Mouse (Mus musculus) forebrain, embryonic 16.5 days (tissue): ENCODE measurements around the gene Scube2. TPM values are rescaled to one million over a fixed set of nuclear protein-coding genes. Genes with fewer than 3 reads are reported as not detected.

Experiments
- ATAC-seq: fragments of 200-750 bp; cut with Nextera tagmentation; 2 replicates; pipeline ENCODE4 v1.8.0; 2017; ENCODE audit warnings: mild to moderate bottlenecking, moderate library complexity
- H3K27ac ChIP-seq: fragments of 300-500 bp; sonication (generic); 2 replicates; pipeline ENCODE4 v1.5.1; 2014; ENCODE audit warnings: low read length, control low read depth
- H3K27me3 ChIP-seq: fragments of 300-500 bp; sonication (generic); replicated peaks from 2 replicates; pipeline ENCODE4 v1.6.1; 2014; ENCODE audit warnings: low read length; ENCODE audit not compliant: control insufficient read depth, insufficient read depth
- H3K36me3 ChIP-seq: fragments of 300-500 bp; sonication (generic); 2 replicates; pipeline ENCODE4 v1.6.1; 2014; ENCODE audit not compliant: control insufficient read depth, insufficient read depth
- H3K4me1 ChIP-seq: fragments of 300-500 bp; sonication (generic); replicated peaks from 2 replicates; pipeline ENCODE4 v1.6.1; 2014; ENCODE audit warnings: low read length; ENCODE audit not compliant: control insufficient read depth, insufficient read depth
- H3K4me2 ChIP-seq: fragments of 300-500 bp; sonication (generic); 2 replicates; pipeline ENCODE4 v1.6.1; 2014; ENCODE audit warnings: mild to moderate bottlenecking, low read length, control low read depth
- H3K4me3 ChIP-seq: fragments of 300-500 bp; sonication (generic); replicated peaks from 2 replicates; pipeline ENCODE4 v1.5.1; 2014; ENCODE audit warnings: mild to moderate bottlenecking, low read length, control low read depth
- H3K9ac ChIP-seq: fragments of 300-500 bp; sonication (generic); replicated peaks from 2 replicates; pipeline ENCODE4 v1.6.1; 2014; ENCODE audit warnings: low read depth, low read length, control low read depth
- H3K9me3 ChIP-seq: fragments of 300-500 bp; sonication (generic); 2 replicates; pipeline ENCODE4 v1.6.1; 2016; ENCODE audit warnings: low read length; ENCODE audit not compliant: control insufficient read depth
- WGBS: fragments of 180-500 bp; shearing (Covaris S2); extraction: QIAGEN DNeasy Blood & Tissue Kit; methylation state at CpG from one replicate; pipeline ENCODE4 v1.1.7; 2014; 5-methylcytosine and 5-hydroxymethylcytosine counted together
- polyA plus RNA-seq: library from polyadenylated mRNA; unstranded; fragments of >200 nt; fragmentation: Nextera tagmentation; extraction: Ambion mirVana; gene quantifications from 2 replicates; pipeline ENCODE4 v1.2.1, GENCODE M21; 2015

Gene Scube2
- 0.46 and 0.70 TPM in 2 replicates for polyA plus RNA-seq

- Histone ChIP-seq H3K4me2 (peak within 1 kb of the TSS; percentile 92), H3K9me3 (no peaks in the 10 kb centered on the region), H3K4me1 (peaks cover 11% of the 10 kb centered on the region), H3K36me3 (no peaks in the 10 kb centered on the region), H3K27ac (no peak within 1 kb of the TSS), H3K9ac (peak within 1 kb of the TSS; percentile 62), H3K27me3 (peaks cover 5% of the 10 kb centered on the region), H3K4me3 (peak within 1 kb of the TSS; percentile 56)
- 1% methylated on average over 49 of the region's 69 CpGs for WGBS
- peak; percentile 66 for ATAC-seq
These were observed at the start of gene Scube2 for GRCm38 (mm10) chr7:109865370-109866229. Scube2 (minus strand) TSS chr7:109865679.

GRCm38 (mm10) chr7:109906165-109906564 is 40.7 kb upstream of the Scube2 start:
- Histone ChIP-seq H3K4me2 (no peak overlapping the region), H3K27me3 (no peaks in the 10 kb centered on the region), H3K36me3 (peaks cover 59% of the 10 kb centered on the region), H3K9me3 (no peaks in the 10 kb centered on the region), H3K4me3 (no peak overlapping the region), H3K4me1 (no peaks in the 10 kb centered on the region), H3K27ac (no peak overlapping the region), H3K9ac (no peak overlapping the region)
- WGBS, result 91% methylated on average over 2 of the region's 2 CpGs
- no peak for ATAC-seq

- Histone ChIP-seq H3K9me3 (no peaks in the 10 kb centered on the region), H3K4me2 (no peak overlapping the region), H3K36me3 (peaks cover 72% of the 10 kb centered on the region), H3K4me1 (no peaks in the 10 kb centered on the region), H3K9ac (no peak overlapping the region), H3K27ac (no peak overlapping the region), H3K4me3 (no peak overlapping the region), H3K27me3 (no peaks in the 10 kb centered on the region)
- no peak for ATAC-seq
- 91% methylated on average over 9 of the region's 9 CpGs for WGBS
These were observed 35.4 kb upstream of the Scube2 start for GRCm38 (mm10) chr7:109900921-109901320.

- Histone ChIP-seq H3K27ac (no peak overlapping the region), H3K4me3 (no peak overlapping the region), H3K9me3 (no peaks in the 10 kb centered on the region), H3K27me3 (no peaks in the 10 kb centered on the region), H3K36me3 (peaks cover 74% of the 10 kb centered on the region), H3K9ac (no peak overlapping the region), H3K4me2 (no peak overlapping the region), H3K4me1 (no peaks in the 10 kb centered on the region)
- ATAC-seq, result no peak
These were observed 33.4 kb upstream of the Scube2 start for GRCm38 (mm10) chr7:109898911-109899310.

- ATAC-seq, result peak; percentile 70
- WGBS, result 35% methylated on average over 3 of the region's 3 CpGs
- Histone ChIP-seq H3K9me3 (no peaks in the 10 kb centered on the region), H3K4me1 (no peaks in the 10 kb centered on the region), H3K9ac (no peak overlapping the region), H3K4me2 (no peak overlapping the region), H3K36me3 (peaks cover 23% of the 10 kb centered on the region), H3K27ac (no peak overlapping the region), H3K4me3 (no peak overlapping the region), H3K27me3 (no peaks in the 10 kb centered on the region)
These were observed 27.1 kb upstream of the Scube2 start for GRCm38 (mm10) chr7:109892530-109892929.

GRCm38 (mm10) chr7:109891786-109892185 is 26.3 kb upstream of the Scube2 start:
- no peak overlapping the region for H3K4me2 ChIP-seq
- H3K9ac ChIP-seq, result no peak overlapping the region
- ATAC-seq, result no peak
- H3K36me3 ChIP-seq, result peaks cover 18% of the 10 kb centered on the region
- no peak overlapping the region for H3K4me3 ChIP-seq
- H3K9me3 ChIP-seq, result peaks cover 1% of the 10 kb centered on the region; the same call in 1 of the 2 replicates
- WGBS, result 94% methylated on average over 4 of the region's 4 CpGs
- no peak overlapping the region for H3K27ac ChIP-seq
- H3K27me3 ChIP-seq, result no peaks in the 10 kb centered on the region
- no peaks in the 10 kb centered on the region for H3K4me1 ChIP-seq

- Histone ChIP-seq H3K36me3 (peaks cover 13% of the 10 kb centered on the region), H3K9ac (no peak overlapping the region), H3K27ac (no peak overlapping the region), H3K4me1 (no peaks in the 10 kb centered on the region), H3K27me3 (no peaks in the 10 kb centered on the region), H3K4me2 (no peak overlapping the region), H3K4me3 (no peak overlapping the region), H3K9me3 (peaks cover 2% of the 10 kb centered on the region; the same call in 1 of the 2 replicates)
- no peak for ATAC-seq
- WGBS, result 95% methylated on average over 2 of the region's 2 CpGs
These were observed 24.8 kb upstream of the Scube2 start for GRCm38 (mm10) chr7:109890256-109890655.

- 75% methylated on average over 5 of the region's 5 CpGs for WGBS
- peaks cover 6% of the 10 kb centered on the region for H3K36me3 ChIP-seq
- no peak for ATAC-seq
These were observed 23.8 kb upstream of the Scube2 start for GRCm38 (mm10) chr7:109889300-109889699.

GRCm38 (mm10) chr7:109886249-109886648 is 20.8 kb upstream of the Scube2 start:
- Histone ChIP-seq H3K4me1 (no peaks in the 10 kb centered on the region), H3K4me3 (no peak overlapping the region), H3K27me3 (no peaks in the 10 kb centered on the region), H3K4me2 (no peak overlapping the region), H3K9me3 (peaks cover 2% of the 10 kb centered on the region; the same call in 1 of the 2 replicates), H3K27ac (no peak overlapping the region), H3K9ac (no peak overlapping the region), H3K36me3 (peaks cover 3% of the 10 kb centered on the region)
- 89% methylated on average over 1 of the region's 1 CpGs for WGBS
- ATAC-seq, result no peak

More at GRCm38 (mm10) chr7:109889300-109889699, 23.8 kb upstream of the Scube2 start:
- Histone ChIP-seq H3K9me3 (peaks cover 2% of the 10 kb centered on the region; the same call in 1 of the 2 replicates), H3K9ac (no peak overlapping the region), H3K27me3 (no peaks in the 10 kb centered on the region), H3K4me3 (no peak overlapping the region), H3K27ac (no peak overlapping the region), H3K4me2 (no peak overlapping the region), H3K4me1 (no peaks in the 10 kb centered on the region)
